Mouse (Mus musculus) kidney, adult 2 months (tissue): ENCODE results near the gene BC005537. TPM values are rescaled to one million over a fixed set of nuclear protein-coding genes. Genes with fewer than 3 reads are reported as not detected.

Experiments
- DNase-seq: peaks from one replicate; pipeline ENCODE4 v3.0.0; 2021
- H3K27ac ChIP-seq: fragments of 200-500 bp; 2 replicates; pipeline ENCODE4 v1.5.1; 2012; ENCODE audit warnings: low read depth, low read length, control low read depth, inconsistent platforms; ENCODE audit not compliant: insufficient read depth
- H3K27me3 ChIP-seq: fragments of 200-500 bp; replicated peaks from 2 replicates; pipeline ENCODE4 v1.6.1; 2012; ENCODE audit warnings: mild to moderate bottlenecking, moderate library complexity, low read length, inconsistent platforms; ENCODE audit not compliant: control insufficient read depth, insufficient read depth
- H3K36me3 ChIP-seq: fragments of 200-500 bp; 2 replicates; pipeline ENCODE4 v1.6.1; 2012; ENCODE audit warnings: mild to moderate bottlenecking, moderate library complexity, low read length, inconsistent platforms; ENCODE audit not compliant: control insufficient read depth, insufficient read depth
- H3K4me1 ChIP-seq: fragments of 200-500 bp; 2 replicates; pipeline ENCODE4 v1.6.1; 2011; ENCODE audit warnings: low read length; ENCODE audit not compliant: control insufficient read depth, insufficient read depth
- H3K4me3 ChIP-seq: fragments of 200-500 bp; 2 replicates; pipeline ENCODE4 v1.5.1; 2011; ENCODE audit warnings: mild to moderate bottlenecking, low read depth, low read length, control low read depth; ENCODE audit not compliant: insufficient read depth
- CTCF ChIP-seq: fragments of 200-500 bp; conservative IDR thresholded peaks from 2 replicates; pipeline ENCODE4 v1.5.1; 2011; ENCODE audit warnings: low read depth, mild to moderate bottlenecking, control low read depth, low read length, moderate library complexity, mixed read lengths; ENCODE audit not compliant: insufficient read depth, insufficient read length
- POLR2A ChIP-seq: fragments of 200-500 bp; IDR thresholded peaks from one replicate; pipeline ENCODE4 v1.6.1; 2011; ENCODE audit warnings: low read depth, low read length, control low read depth
- WGBS: fragments of 180-500 bp; shearing (Covaris S2); methylation state at CpG from one replicate; pipeline ENCODE4 v1.1.7; 2018; 5-methylcytosine and 5-hydroxymethylcytosine counted together
- polyA plus RNA-seq: library from polyadenylated mRNA; depleted of rRNA; stranded (reverse); fragments of >200 nt; gene quantifications from 2 replicates; pipeline ENCODE4 v1.2.3, GENCODE M21; 2012; rRNA removed

The BC005537 gene
- 35.3 and 42.4 TPM in 2 replicates for polyA plus RNA-seq

- no peak for DNase-seq
- under 1% methylated on average over 74 of the region's 74 CpGs for WGBS
Measured at GRCm38 (mm10) chr13:24801308-24801921, at the start of gene BC005537. BC005537 (plus strand) TSS chr13:24801657.

GRCm38 (mm10) chr13:24756756-24757155 lies 44.7 kb upstream of the BC005537 start:
- DNase-seq: no peak
- Histone ChIP-seq H3K27ac (no peak overlapping the region), H3K4me1 (peaks cover 2% of the 10 kb centered on the region; the same call in 1 of the 2 replicates), H3K27me3 (no peaks in the 10 kb centered on the region), H3K4me3 (no peak overlapping the region), H3K36me3 (no peaks in the 10 kb centered on the region)
- WGBS: 97% methylated on average over 3 of the region's 3 CpGs
- TF ChIP-seq CTCF: no peak

More at GRCm38 (mm10) chr13:24801308-24801921, at the start of gene BC005537:
- no peaks in the 10 kb centered on the region for H3K27me3 ChIP-seq
- peaks cover 13% of the 10 kb centered on the region; the same call in 1 of the 2 replicates for H3K4me1 ChIP-seq
- peak within 1 kb of the TSS; percentile 98 for H3K27ac ChIP-seq
- TF ChIP-seq POLR2A: no peak
- TF ChIP-seq CTCF: no peak
- peak within 1 kb of the TSS; percentile 85 for H3K4me3 ChIP-seq
- H3K36me3 ChIP-seq: peaks cover 4% of the 10 kb centered on the region

GRCm38 (mm10) chr13:24757820-24758564 lies 43.5 kb upstream of the BC005537 start:
- no peaks in the 10 kb centered on the region for H3K36me3 ChIP-seq
- WGBS: 87% methylated on average over 12 of the region's 12 CpGs

GRCm38 (mm10) chr13:24759451-24759850 lies 42.0 kb upstream of the BC005537 start:
- Histone ChIP-seq H3K36me3 (no peaks in the 10 kb centered on the region), H3K27ac (no peak overlapping the region), H3K27me3 (no peaks in the 10 kb centered on the region), H3K4me1 (peaks cover 2% of the 10 kb centered on the region; the same call in 1 of the 2 replicates), H3K4me3 (no peak overlapping the region)
- 84% methylated on average over 10 of the region's 10 CpGs for WGBS
- TF ChIP-seq CTCF (no peak), POLR2A (no peak)
- no peak for DNase-seq

More at GRCm38 (mm10) chr13:24757820-24758564, 43.5 kb upstream of the BC005537 start:
- no peak for TF ChIP-seq CTCF
- no peak for TF ChIP-seq POLR2A
- H3K4me3 ChIP-seq: no peak overlapping the region
- no peak for DNase-seq
- no peaks in the 10 kb centered on the region for H3K27me3 ChIP-seq
- peaks cover 2% of the 10 kb centered on the region; the same call in 1 of the 2 replicates for H3K4me1 ChIP-seq
- no peak overlapping the region for H3K27ac ChIP-seq

- H3K4me3 ChIP-seq: no peak overlapping the region
- H3K27me3 ChIP-seq: no peaks in the 10 kb centered on the region
- no peaks in the 10 kb centered on the region for H3K36me3 ChIP-seq
- H3K27ac ChIP-seq: no peak overlapping the region
- 54% methylated on average over 5 of the region's 5 CpGs for WGBS
- peaks cover 2% of the 10 kb centered on the region; the same call in 1 of the 2 replicates for H3K4me1 ChIP-seq
- peak; percentile 37 for DNase-seq
- TF ChIP-seq CTCF: no peak
Measured at GRCm38 (mm10) chr13:24760351-24760870, 41.0 kb upstream of the BC005537 start.

GRCm38 (mm10) chr13:24761083-24761402 lies 40.4 kb upstream of the BC005537 start:
- Histone ChIP-seq H3K27me3 (no peaks in the 10 kb centered on the region), H3K4me3 (peak overlapping the region; percentile 64), H3K36me3 (no peaks in the 10 kb centered on the region), H3K4me1 (peaks cover 2% of the 10 kb centered on the region; the same call in 1 of the 2 replicates), H3K27ac (peak overlapping the region; percentile 45)
- WGBS: 6% methylated on average over 10 of the region's 10 CpGs
- DNase-seq: no peak
- TF ChIP-seq POLR2A: peak; percentile 27
- no peak for TF ChIP-seq CTCF

GRCm38 (mm10) chr13:24761403-24762227 lies 39.8 kb upstream of the BC005537 start, which contains the start of gene Gmnn:
Gmnn (minus strand) TSS chr13:24761923.
- WGBS: under 1% methylated on average over 79 of the region's 79 CpGs

More at GRCm38 (mm10) chr13:24761403-24762227, 39.8 kb upstream of the BC005537 start, which contains the start of gene Gmnn:
- peak; percentile 93 for DNase-seq
- Histone ChIP-seq H3K4me3 (peak within 1 kb of the TSS; percentile 64), H3K27ac (peak within 1 kb of the TSS; percentile 64), H3K27me3 (no peaks in the 10 kb centered on the region), H3K36me3 (no peaks in the 10 kb centered on the region), H3K4me1 (peaks cover 2% of the 10 kb centered on the region; the same call in 1 of the 2 replicates)
- peak; percentile 38 for TF ChIP-seq POLR2A
- TF ChIP-seq CTCF: no peak
